Mouse (Mus musculus) midbrain, postnatal 0 days (tissue): ENCODE results near the gene Ncor2. TPM values are rescaled to one million over a fixed set of nuclear protein-coding genes. Genes with fewer than 3 reads are reported as not detected.

Experiments
- ATAC-seq: fragments of 200-750 bp; cut with Nextera tagmentation; 2 replicates; pipeline ENCODE4 v1.8.0; 2017; ENCODE audit warnings: moderate number of reproducible peaks, mild to moderate bottlenecking, moderate TSS enrichment, moderate library complexity; ENCODE audit not compliant: low FRiP score
- DNase-seq: peaks from one replicate; pipeline ENCODE4 v3.0.0-alpha.2; 2015; ENCODE audit warnings: low spot score
- H3K27ac ChIP-seq: fragments of 300-500 bp; sonication (generic); 2 replicates; pipeline ENCODE4 v1.5.1; 2014; ENCODE audit warnings: low read depth, mild to moderate bottlenecking, low read length, mixed read lengths
- H3K27me3 ChIP-seq: fragments of 300-500 bp; sonication (generic); 2 replicates; pipeline ENCODE4 v1.6.1; 2014; ENCODE audit warnings: low read length, control low read depth, mixed read lengths; ENCODE audit not compliant: insufficient read depth
- H3K36me3 ChIP-seq: fragments of 300-500 bp; sonication (generic); 2 replicates; pipeline ENCODE4 v1.6.1; 2014; ENCODE audit warnings: low read length, control low read depth, mixed read lengths; ENCODE audit not compliant: insufficient read depth
- H3K4me1 ChIP-seq: fragments of 300-500 bp; sonication (generic); 2 replicates; pipeline ENCODE4 v1.6.1; 2014; ENCODE audit warnings: mild to moderate bottlenecking, control low read depth, antibody characterized with exemption, low read length, mixed read lengths; ENCODE audit not compliant: insufficient read depth
- H3K4me2 ChIP-seq: fragments of 300-500 bp; sonication (generic); 2 replicates; pipeline ENCODE4 v1.6.1; 2014; ENCODE audit warnings: low read depth, mild to moderate bottlenecking, low read length, mixed read lengths; ENCODE audit not compliant: poor library complexity, severe bottlenecking
- H3K4me3 ChIP-seq: fragments of 300-500 bp; sonication (generic); 2 replicates; pipeline ENCODE4 v1.5.1; 2014; ENCODE audit warnings: low read depth, mild to moderate bottlenecking, low read length, moderate library complexity
- H3K9ac ChIP-seq: fragments of 300-500 bp; sonication (generic); replicated peaks from 2 replicates; pipeline ENCODE4 v1.6.1; 2014; ENCODE audit warnings: mild to moderate bottlenecking, low read length, moderate library complexity, mixed read lengths; ENCODE audit not compliant: poor library complexity, severe bottlenecking
- H3K9me3 ChIP-seq: fragments of 300-500 bp; sonication (generic); 2 replicates; pipeline ENCODE4 v1.6.1; 2016; ENCODE audit warnings: low read length, control low read depth
- CTCF ChIP-seq: IDR thresholded peaks from 2 replicates; pipeline ENCODE4 v1.5.1; 2016; ENCODE audit warnings: antibody characterized with exemption, mild to moderate bottlenecking
- WGBS: fragments of 180-500 bp; shearing (Covaris S2); extraction: QIAGEN DNeasy Blood & Tissue Kit; methylation state at CpG from one replicate; pipeline ENCODE4 v1.1.7; 2014; 5-methylcytosine and 5-hydroxymethylcytosine counted together
- polyA plus RNA-seq: library from polyadenylated mRNA; unstranded; fragments of >200 nt; fragmentation: Nextera tagmentation; extraction: Ambion mirVana; gene quantifications from 2 replicates; pipeline ENCODE4 v1.2.1, GENCODE M21; 2015
- total RNA-seq: library from RNA; depleted of rRNA; stranded (reverse); fragments of >200 nt; gene quantifications from 2 replicates; pipeline ENCODE4 v1.2.3, GENCODE M21; 2014

Gene Ncor2
- total and polyA plus RNA-seq, 2 experiments from 2014 or later, result 17.8 to 22.8 TPM

DNA sequence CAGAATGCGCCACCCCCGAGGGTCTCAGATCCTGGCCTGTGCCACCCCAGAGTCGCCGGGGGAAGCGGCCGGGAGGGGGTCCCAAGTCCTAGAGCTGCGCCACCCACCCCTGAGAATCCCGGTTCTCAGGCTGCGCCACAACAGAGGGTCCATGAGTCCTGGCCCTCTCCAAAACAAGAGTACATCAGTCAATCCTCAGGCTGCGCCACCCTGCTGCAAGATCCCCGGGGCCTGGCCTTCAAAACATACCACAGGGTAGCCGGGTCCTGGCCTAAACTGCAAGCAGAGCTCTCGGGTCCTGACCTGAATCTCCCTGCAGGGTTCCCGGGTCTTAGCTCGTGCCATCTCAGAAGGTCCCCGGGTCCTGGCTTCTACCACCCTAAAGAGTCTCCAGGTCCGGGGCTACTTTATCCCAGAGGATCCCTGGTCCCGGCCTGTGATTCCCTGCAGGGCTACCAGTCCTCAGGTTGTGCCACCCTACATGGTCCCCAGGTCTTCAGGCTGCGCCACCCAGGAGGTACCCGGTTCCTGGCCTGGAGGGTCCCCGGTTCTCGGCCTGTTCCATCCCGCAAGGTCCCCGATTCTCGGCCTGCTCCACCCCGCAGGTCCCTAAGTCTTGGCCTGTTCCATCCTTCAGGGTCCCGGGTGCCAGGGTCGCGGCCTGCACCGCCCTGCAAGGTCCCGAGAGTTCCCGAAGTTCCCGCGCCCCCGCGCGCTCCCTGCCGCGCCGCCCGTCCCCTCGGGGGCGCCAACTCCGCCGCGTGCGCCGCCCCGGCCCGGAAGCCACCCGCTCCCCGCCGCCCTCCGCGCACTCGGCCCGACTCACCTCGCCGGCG lies 630 bp downstream of the Ncor2 start:
- Histone ChIP-seq H3K4me2 (peak overlapping the region; percentile 84), H3K27ac (peak overlapping the region; percentile 94), H3K4me3 (peak overlapping the region; percentile 91), H3K4me1 (peaks cover 22% of the 10 kb centered on the region), H3K9ac (peak overlapping the region; percentile 91), H3K36me3 (no peaks in the 10 kb centered on the region), H3K9me3 (no peaks in the 10 kb centered on the region), H3K27me3 (no peaks in the 10 kb centered on the region)
- no peak for TF ChIP-seq CTCF
- DNase-seq, result no peak
- WGBS, result under 1% methylated on average over 60 of the region's 60 CpGs
- peak; percentile 17 for ATAC-seq

DNA sequence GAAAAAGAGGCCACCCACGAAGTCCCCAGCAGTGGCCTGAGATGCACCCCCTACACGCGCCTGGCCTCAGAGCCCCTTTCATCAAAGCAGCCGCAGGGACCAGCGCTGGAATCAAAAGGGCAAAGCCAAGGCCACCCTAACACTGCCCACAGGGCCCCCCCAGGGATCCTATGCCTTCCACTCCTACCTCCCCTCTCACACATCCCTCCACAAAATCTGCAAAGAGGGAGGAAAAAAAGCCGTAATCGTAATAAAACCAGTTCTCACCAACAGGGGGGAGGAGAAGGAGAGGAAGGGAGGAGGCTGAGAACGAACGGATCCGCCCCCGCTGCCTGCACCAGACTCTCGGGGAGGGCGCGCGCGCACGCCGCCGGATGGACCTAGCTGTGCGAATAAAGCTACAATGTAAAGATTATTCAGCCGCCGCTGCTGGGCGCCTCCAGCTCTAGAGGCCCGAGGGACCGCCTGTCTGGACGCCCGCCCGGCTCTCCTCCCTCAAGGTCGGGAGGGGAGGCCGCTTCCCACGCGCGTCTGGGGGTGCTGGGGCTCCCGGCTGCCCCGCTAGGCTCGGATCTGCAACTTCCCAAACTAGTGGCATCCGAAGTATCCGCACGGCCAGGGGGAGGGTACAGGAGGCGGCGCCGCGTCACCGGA lies 1.4 kb downstream of the Ncor2 start:
- Histone ChIP-seq H3K4me1 (peaks cover 30% of the 10 kb centered on the region), H3K27me3 (no peaks in the 10 kb centered on the region), H3K36me3 (no peaks in the 10 kb centered on the region), H3K4me3 (peak overlapping the region; percentile 91), H3K4me2 (peak overlapping the region; percentile 84), H3K9me3 (no peaks in the 10 kb centered on the region), H3K9ac (peak overlapping the region; percentile 91), H3K27ac (peak overlapping the region; percentile 94)
- WGBS, result 3% methylated on average over 42 of the region's 44 CpGs
- peak; percentile 86 for DNase-seq
- ATAC-seq, result peak; percentile 5; the same call in 1 of the 2 replicates
- peak; percentile 68 for TF ChIP-seq CTCF

DNA sequence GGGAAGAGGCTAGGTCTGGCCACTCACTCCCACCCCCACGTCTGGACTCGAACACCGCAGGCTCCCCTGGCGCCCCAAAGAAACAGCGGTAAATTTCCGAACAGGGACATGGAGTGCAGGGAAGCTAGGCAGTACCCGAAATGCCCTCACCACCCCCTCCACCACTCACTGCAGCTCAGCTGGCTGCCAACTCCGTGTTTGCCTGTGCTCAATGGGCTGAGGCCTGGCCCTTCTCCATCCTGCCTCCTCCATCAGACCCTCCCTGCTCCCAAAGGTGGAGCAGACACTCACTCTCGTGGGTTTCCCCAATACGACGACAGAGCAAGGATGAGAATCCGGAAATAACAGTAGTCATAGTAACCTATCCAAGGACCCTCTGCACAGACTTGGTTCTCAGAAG lies 2.2 kb downstream of the Ncor2 start:
- peak; percentile 77 for DNase-seq
- no peaks in the 10 kb centered on the region for H3K9me3 ChIP-seq
- TF ChIP-seq CTCF, result no peak
- peak overlapping the region; percentile 91 for H3K4me3 ChIP-seq
- H3K36me3 ChIP-seq, result no peaks in the 10 kb centered on the region
- H3K9ac ChIP-seq, result peak overlapping the region; percentile 91
- 11% methylated on average over 12 of the region's 12 CpGs for WGBS
- H3K4me1 ChIP-seq, result peaks cover 37% of the 10 kb centered on the region
- peak overlapping the region; percentile 94 for H3K27ac ChIP-seq
- no peaks in the 10 kb centered on the region for H3K27me3 ChIP-seq
- no peak for ATAC-seq
- peak overlapping the region; percentile 84 for H3K4me2 ChIP-seq

DNA sequence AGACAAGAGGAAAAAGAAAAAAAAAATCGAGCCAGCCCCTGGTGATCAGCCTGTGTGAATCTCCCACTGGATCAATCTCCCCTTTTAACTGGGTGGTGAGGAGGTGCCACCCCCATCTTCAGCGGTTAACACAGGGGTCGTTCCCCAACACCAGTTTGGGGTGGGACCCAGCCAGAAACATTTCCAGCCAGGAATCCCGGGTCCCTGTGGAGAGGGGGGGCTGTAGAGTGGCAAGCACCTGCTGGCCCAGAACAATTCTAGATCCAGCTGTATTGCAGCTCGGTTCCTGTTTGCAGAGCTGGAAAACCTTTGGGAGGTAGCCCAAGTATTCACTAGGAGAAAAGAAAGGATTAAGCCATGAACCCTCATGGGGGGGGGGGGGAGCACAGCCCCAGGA lies 2.7 kb downstream of the Ncor2 start:
- no peaks in the 10 kb centered on the region for H3K9me3 ChIP-seq
- no peaks in the 10 kb centered on the region for H3K27me3 ChIP-seq
- peaks cover 40% of the 10 kb centered on the region for H3K4me1 ChIP-seq
- ATAC-seq (no peak), DNase-seq (no peak)
- H3K9ac ChIP-seq, result peak overlapping the region; percentile 91; the same call in 1 of the 2 replicates
- H3K4me2 ChIP-seq, result peak overlapping the region; percentile 84
- H3K36me3 ChIP-seq, result no peaks in the 10 kb centered on the region
- WGBS, result 25% methylated on average over 5 of the region's 5 CpGs
- peak overlapping the region; percentile 91 for H3K4me3 ChIP-seq
- peak overlapping the region; percentile 94 for H3K27ac ChIP-seq
- TF ChIP-seq CTCF, result no peak

DNA sequence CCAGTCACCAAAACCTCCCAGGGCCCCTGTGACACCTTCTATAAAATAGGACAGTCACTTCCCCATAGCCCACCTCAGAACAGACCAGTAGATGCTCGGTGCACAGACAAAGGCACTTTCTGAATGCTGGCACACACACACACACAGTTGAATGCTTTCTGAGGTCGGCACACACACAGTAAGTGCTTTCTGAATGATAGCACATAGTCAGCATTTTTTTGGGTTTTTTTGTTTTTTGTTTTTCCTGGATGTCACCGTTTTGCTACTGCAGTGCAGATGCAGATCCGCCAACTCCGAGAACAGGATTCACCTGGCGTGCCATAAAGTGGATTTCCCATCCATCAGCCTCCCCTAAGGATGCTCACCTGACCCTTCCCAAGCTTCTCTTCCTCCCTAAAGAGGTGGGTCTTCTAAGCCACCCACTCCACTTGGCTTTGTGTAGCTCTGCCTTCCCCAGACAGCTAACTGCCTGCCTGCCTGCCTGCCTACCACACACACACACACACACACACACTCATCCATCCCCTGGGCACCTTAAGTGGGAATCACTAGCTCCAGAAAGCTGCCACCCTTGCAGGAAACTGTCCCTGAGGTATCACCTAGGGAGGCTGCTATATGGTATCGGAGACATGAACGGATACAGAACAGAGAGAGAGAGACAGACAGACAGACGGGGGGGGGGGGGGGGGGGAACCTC lies 3.2 kb downstream of the Ncor2 start:
- peaks cover 42% of the 10 kb centered on the region for H3K4me1 ChIP-seq
- H3K9ac ChIP-seq, result peak overlapping the region; percentile 37; the same call in 1 of the 2 replicates
- no peaks in the 10 kb centered on the region for H3K27me3 ChIP-seq
- peak overlapping the region; percentile 84 for H3K4me2 ChIP-seq
- H3K4me3 ChIP-seq, result peak overlapping the region; percentile 91; the same call in 1 of the 2 replicates
- ATAC-seq (no peak), DNase-seq (no peak)
- no peaks in the 10 kb centered on the region for H3K9me3 ChIP-seq
- H3K36me3 ChIP-seq, result no peaks in the 10 kb centered on the region
- TF ChIP-seq CTCF, result no peak
- H3K27ac ChIP-seq, result peak overlapping the region; percentile 94
- 46% methylated on average over 9 of the region's 9 CpGs for WGBS
